Mouse (Mus musculus): ENCODE data around the gene Atn1. TPM values are rescaled to one million over a fixed set of nuclear protein-coding genes. Genes with fewer than 3 reads are reported as not detected.
"Not testable (repeated sequence)": the region's sequence is repeated elsewhere in the genome, so short reads cannot be mapped to it uniquely, and the experiment has no call there.

Atn1 gene
- 10 to 100 TPM; 61.0 to 70.5 TPM for total RNA-seq (2021)

- peak; percentile 79 for DNase-seq
Observed at GRCm38 (mm10) chr6:124755831-124756595, at the start of gene Atn1, which contains the start of gene Gm45234. Atn1 (minus strand) TSS chr6:124756524. Gm45234 (minus strand) TSS chr6:124756021.

GRCm38 (mm10) chr6:124805341-124806321 lies 49.3 kb upstream of the Atn1 start:
- peak; percentile 95 for DNase-seq

- no peak for DNase-seq
Observed at GRCm38 (mm10) chr6:124804341-124804740, 48.0 kb upstream of the Atn1 start.

GRCm38 (mm10) chr6:124803691-124804090 lies 47.4 kb upstream of the Atn1 start:
- DNase-seq, result not testable (repeated sequence)

- no peak for DNase-seq
Observed at GRCm38 (mm10) chr6:124803061-124803460, 46.7 kb upstream of the Atn1 start.

GRCm38 (mm10) chr6:124802400-124802799 lies 46.1 kb upstream of the Atn1 start:
- DNase-seq, result not testable (repeated sequence)

GRCm38 (mm10) chr6:124796200-124796599 lies 39.9 kb upstream of the Atn1 start:
- DNase-seq, result no peak

- no peak for DNase-seq
Observed at GRCm38 (mm10) chr6:124795781-124796180, 39.5 kb upstream of the Atn1 start.

- DNase-seq, result no peak
Observed at GRCm38 (mm10) chr6:124791911-124792310, 35.6 kb upstream of the Atn1 start.

- DNase-seq, result no peak
Observed at GRCm38 (mm10) chr6:124790121-124790520, 33.8 kb upstream of the Atn1 start.

- DNase-seq, result no peak
Observed at GRCm38 (mm10) chr6:124789519-124789918, 33.2 kb upstream of the Atn1 start.

- no peak for DNase-seq
Observed at GRCm38 (mm10) chr6:124787722-124788121, 31.4 kb upstream of the Atn1 start.

GRCm38 (mm10) chr6:124786756-124787420 lies 30.6 kb upstream of the Atn1 start:
- DNase-seq, result no peak

- DNase-seq, result no peak
Observed at GRCm38 (mm10) chr6:124782436-124782835, 26.1 kb upstream of the Atn1 start.

- DNase-seq, result no peak
Observed at GRCm38 (mm10) chr6:124780917-124781316, 24.6 kb upstream of the Atn1 start.

GRCm38 (mm10) chr6:124779984-124780416 lies 23.7 kb upstream of the Atn1 start:
- no peak for DNase-seq

- peak; percentile 51 for DNase-seq
Observed at GRCm38 (mm10) chr6:124779222-124779983, 23.1 kb upstream of the Atn1 start, which contains the start of gene Lrrc23. Lrrc23 (minus strand) TSS chr6:124779727.

- no peak for DNase-seq
Observed at GRCm38 (mm10) chr6:124770511-124770910, 14.2 kb upstream of the Atn1 start.

- no peak for DNase-seq
Observed at GRCm38 (mm10) chr6:124770013-124770412, 13.7 kb upstream of the Atn1 start.

- peak; percentile 61 for DNase-seq
Observed at GRCm38 (mm10) chr6:124769101-124769765, 12.9 kb upstream of the Atn1 start, which contains the start of gene Eno2. Eno2 (minus strand) TSS chr6:124769673.

GRCm38 (mm10) chr6:124768704-124769044 lies 12.3 kb upstream of the Atn1 start:
- DNase-seq, result no peak

Measured in heart, postnatal 4 days (tissue).